Mouse (Mus musculus) spleen, adult 2 months (tissue): Measurements from ENCODE around the gene Plce1. TPM values are rescaled to one million over a fixed set of nuclear protein-coding genes. Genes with fewer than 3 reads are reported as not detected.

Experiments used
- DNase-seq, 2 experiments: peaks; one replicate each; pipeline versions ENCODE4 v3.0.0 to v3.0.0-alpha.2; 2012 to 2021; ENCODE audit warnings: low spot score in 2 of 2, low read depth in 1 of 2
- H3K27ac ChIP-seq: fragments of 200-500 bp; 2 replicates; pipeline ENCODE4 v1.5.1; 2012; ENCODE audit warnings: low read length, inconsistent platforms; ENCODE audit not compliant: insufficient read depth
- H3K27me3 ChIP-seq: fragments of 200-500 bp; 2 replicates; pipeline ENCODE4 v1.6.1; 2012; ENCODE audit warnings: mild to moderate bottlenecking, moderate library complexity, low read length, inconsistent platforms; ENCODE audit not compliant: control insufficient read depth, insufficient read depth
- H3K36me3 ChIP-seq: fragments of 200-500 bp; 2 replicates; pipeline ENCODE4 v1.6.1; 2012; ENCODE audit warnings: mild to moderate bottlenecking, low read length, inconsistent platforms; ENCODE audit not compliant: control insufficient read depth, insufficient read depth
- H3K4me1 ChIP-seq: fragments of 200-500 bp; 2 replicates; pipeline ENCODE4 v1.6.1; 2011; ENCODE audit warnings: inconsistent platforms; ENCODE audit not compliant: control insufficient read depth, insufficient read depth, insufficient read length
- H3K4me3 ChIP-seq: fragments of 200-500 bp; 2 replicates; pipeline ENCODE4 v1.5.1; 2011; ENCODE audit warnings: mild to moderate bottlenecking, inconsistent platforms; ENCODE audit not compliant: insufficient read depth, insufficient read length; ENCODE audit errors: extremely low read depth
- CTCF ChIP-seq: fragments of 200-500 bp; IDR thresholded peaks from 2 replicates; pipeline ENCODE4 v1.5.1; 2011; ENCODE audit warnings: mild to moderate bottlenecking, inconsistent platforms; ENCODE audit not compliant: insufficient read depth, insufficient read length, insufficient replicate concordance; ENCODE audit errors: extremely low read depth
- POLR2A ChIP-seq: fragments of 200-500 bp; IDR thresholded peaks from 2 replicates; pipeline ENCODE4 v1.6.1; 2011; ENCODE audit warnings: low read depth, low read length, inconsistent platforms
- WGBS: fragments of 180-500 bp; shearing (Covaris S2); methylation state at CpG from one replicate; pipeline ENCODE4 v1.1.7; 2018; 5-methylcytosine and 5-hydroxymethylcytosine counted together
- polyA plus RNA-seq: library from polyadenylated mRNA; depleted of rRNA; stranded (reverse); fragments of >200 nt; gene quantifications from 2 replicates; pipeline ENCODE4 v1.2.3, GENCODE M21; 2012; rRNA removed

Plce1 gene
- polyA plus RNA-seq, 1 experiment, result 1.7 TPM

- Histone ChIP-seq H3K36me3 (peaks cover 4% of the 10 kb centered on the region), H3K4me3 (peak overlapping the region; percentile 89), H3K4me1 (peaks cover 2% of the 10 kb centered on the region; the same call in 1 of the 2 replicates), H3K27ac (no peak overlapping the region), H3K27me3 (no peaks in the 10 kb centered on the region; the same call in 1 of the 2 replicates)
- DNase-seq, result no peak
- TF ChIP-seq POLR2A, result no peak
- TF ChIP-seq CTCF, result no peak
- WGBS, result 13% methylated on average over 16 of the region's 16 CpGs
These were observed 338.5 kb downstream of the Plce1 start for GRCm38 (mm10) chr19:38819427-38819802.

DNA sequence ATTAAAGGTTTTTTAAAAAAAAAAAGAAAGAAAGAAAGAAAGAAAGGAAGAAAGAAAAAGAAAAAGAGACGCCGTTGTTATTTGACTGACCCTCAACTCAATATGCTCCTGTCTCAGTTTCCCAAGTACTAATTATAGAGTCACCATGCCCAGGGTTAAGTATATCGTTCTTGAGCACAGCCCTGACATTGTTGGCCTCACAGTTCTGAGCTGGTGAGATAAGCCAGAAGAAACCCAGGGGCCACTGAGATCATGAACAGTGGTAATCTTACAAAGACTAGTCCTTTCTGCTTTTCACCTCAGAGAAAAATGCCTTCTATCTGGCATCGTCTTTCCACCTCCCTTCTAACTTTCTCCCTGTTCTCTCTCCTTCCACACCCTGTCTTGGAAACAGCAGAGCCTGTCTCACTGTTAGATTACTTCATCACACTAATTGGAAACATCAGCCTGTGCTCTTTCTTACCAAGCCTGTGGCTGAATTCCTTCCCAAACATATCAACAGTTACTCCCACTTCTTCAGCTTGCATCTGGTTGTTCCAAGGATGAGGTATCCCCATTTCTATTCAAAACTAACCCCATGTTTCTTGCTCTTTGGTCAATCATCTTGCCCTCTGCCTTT, 339.4 kb downstream of the Plce1 start:
- no peak overlapping the region for H3K27ac ChIP-seq
- H3K27me3 ChIP-seq, result no peaks in the 10 kb centered on the region; the same call in 1 of the 2 replicates
- TF ChIP-seq POLR2A (no peak), CTCF (no peak)
- WGBS, result 76% methylated on average over 4 of the region's 4 CpGs
- no peak overlapping the region for H3K4me3 ChIP-seq
- no peaks in the 10 kb centered on the region for H3K36me3 ChIP-seq
- no peak for DNase-seq
- H3K4me1 ChIP-seq, result peaks cover 2% of the 10 kb centered on the region; the same call in 1 of the 2 replicates

GRCm38 (mm10) chr19:38833224-38833623, 352.3 kb downstream of the Plce1 start:
- TF ChIP-seq POLR2A, result no peak
- no peak for TF ChIP-seq CTCF
- H3K27me3 ChIP-seq, result peaks cover 8% of the 10 kb centered on the region
- peaks cover 6% of the 10 kb centered on the region for H3K4me1 ChIP-seq
- DNase-seq, result no peak
- WGBS, result 44% methylated on average over 1 of the region's 1 CpGs
- no peak overlapping the region for H3K4me3 ChIP-seq
- H3K27ac ChIP-seq, result no peak overlapping the region
- no peaks in the 10 kb centered on the region for H3K36me3 ChIP-seq

Other genes with a start within 250 kb of the Plce1 start
- gene Lgi1, start 216.6 kb upstream of the Plce1 start, polyA plus RNA-seq, result 0.02 TPM in 2 replicates
- gene Slc35g1, start 85.1 kb upstream of the Plce1 start, polyA plus RNA-seq, result 2.0 and 2.2 TPM in 2 replicates